Mouse (Mus musculus) cerebellum, adult 18-20 months (tissue): ENCODE results near the gene Slc6a21.

Experiments
- DNase-seq, 2 experiments: peaks; one replicate each; pipeline ENCODE4 v3.0.0; 2021

The Slc6a21 gene

DNA sequence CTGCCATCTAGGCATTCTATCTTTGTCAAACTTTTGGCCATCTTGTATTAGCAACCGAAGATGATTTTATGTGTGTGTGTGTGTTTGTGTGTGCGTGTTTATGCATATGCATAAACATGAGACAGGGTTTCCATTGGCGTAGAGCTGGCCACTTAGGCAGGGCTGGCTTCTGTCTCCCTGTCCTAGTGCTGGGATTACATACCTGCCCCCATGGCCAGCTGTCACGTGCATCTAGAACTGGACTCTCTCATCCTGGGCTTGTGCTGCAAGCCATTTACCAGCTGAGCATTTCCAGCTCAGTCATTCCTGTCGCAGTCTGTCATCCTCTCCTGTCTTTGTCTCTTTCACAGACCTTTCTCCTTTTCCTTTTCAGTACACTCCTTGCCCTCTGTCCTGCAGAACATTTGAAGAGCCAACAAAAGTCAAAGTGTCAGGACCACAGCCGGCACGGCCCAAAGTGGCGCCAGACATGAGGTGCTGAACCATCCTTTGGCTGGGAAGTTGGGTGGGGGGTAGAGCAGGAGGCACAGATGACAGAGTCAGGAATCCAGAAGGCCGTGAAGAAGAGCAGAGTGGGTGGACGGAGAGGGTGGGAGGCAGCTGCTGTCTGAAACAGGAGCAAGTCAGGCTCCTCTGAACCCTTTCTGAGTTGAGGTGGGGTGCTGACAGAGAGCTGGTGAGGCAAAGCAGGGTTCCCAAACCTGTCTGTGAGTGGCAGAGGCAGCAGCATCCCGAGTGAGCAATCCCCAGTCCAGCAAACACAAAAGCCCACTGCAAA, 20.1 kb upstream of the Slc6a21 start:
- no peak for DNase-seq

DNA sequence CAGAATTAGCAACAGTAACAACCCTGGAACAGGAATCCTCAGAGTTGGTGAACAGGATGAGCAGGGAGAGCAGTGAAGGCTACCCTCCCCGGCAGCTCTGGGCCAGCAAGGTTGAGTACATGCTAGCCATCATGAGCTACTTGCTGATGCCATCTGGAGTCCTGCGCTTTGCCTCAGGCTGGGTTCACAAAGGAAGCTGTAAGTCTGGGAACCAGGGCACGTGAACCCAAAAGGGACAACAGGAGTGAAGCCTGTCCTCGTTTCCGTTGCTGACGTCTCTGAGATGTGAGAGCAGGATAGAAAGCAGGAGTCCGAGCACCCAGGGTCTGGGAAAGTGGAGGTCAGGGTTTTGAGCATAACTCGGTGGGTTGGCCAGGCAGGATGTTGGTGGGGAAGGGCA, 18.0 kb upstream of the Slc6a21 start:
- DNase-seq, result no peak

DNA sequence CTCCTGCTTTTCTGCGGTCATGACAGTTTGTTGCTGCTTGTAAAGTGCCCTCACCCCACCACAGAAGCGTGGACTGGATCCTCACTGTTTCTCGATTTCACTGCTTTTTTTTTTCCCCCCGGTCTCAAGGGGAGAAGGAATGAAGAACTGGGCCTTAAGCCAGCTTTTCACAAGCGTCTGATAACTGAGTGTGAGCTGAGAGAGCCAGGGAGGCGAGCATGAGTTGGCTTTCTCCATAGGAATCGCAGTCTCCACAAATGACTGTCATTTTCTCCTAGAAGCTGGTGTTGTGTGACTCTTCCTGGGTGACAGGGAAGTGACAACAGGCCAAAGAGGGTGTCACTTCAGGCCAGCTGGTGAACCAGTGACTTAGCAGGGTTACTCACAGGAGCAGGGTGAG, 15.0 kb upstream of the Slc6a21 start:
- DNase-seq, result no peak

DNA sequence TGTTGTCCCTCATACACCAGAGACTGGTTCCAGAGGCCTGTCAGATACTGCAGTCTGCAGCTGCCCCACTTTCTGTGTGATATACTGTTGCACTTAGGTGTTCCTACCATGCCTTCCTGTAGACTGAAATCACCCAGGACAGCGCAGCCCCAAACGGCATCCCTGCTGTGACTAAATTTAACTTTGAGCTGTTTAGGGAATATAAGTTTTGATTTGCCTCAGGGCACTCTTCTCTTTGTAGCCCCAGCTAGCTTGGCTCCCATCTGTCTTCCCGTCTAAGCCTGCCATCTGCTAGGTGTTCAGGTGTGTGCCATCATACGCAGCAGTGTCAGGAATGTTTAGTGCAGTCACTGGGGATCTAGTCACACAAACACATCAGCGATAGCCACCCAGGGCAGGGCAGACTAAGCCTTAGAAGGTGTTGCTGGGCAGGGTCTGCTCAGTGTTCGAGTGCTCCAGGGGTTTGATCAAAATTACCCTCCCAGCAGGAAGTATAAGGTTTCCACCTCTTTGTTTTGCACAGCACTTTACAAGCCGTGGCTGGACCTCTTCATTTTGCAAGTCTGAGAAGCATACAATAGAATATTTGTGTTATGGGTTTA, 14.2 kb upstream of the Slc6a21 start:
- DNase-seq, result no peak

DNA sequence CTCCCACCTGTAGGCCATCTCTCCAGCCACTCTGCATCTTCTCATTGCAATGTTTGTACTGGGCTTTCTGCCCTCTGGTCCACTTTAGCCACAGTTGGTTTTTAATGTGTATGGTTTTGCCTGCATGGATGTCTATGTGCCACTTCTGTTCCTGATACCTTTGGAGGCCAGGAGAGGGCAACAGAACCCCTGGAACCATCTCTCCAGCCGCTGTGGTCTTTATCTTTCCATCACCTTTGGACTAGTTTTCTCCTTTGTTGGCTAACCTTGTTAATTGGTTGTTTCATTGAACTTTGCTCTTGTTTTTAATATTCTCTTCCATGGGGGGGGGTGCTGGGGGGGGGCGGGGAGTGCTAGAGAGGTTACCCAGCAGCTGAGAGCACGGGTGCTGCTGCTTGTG, 13.0 kb upstream of the Slc6a21 start:
- no peak for DNase-seq

DNA sequence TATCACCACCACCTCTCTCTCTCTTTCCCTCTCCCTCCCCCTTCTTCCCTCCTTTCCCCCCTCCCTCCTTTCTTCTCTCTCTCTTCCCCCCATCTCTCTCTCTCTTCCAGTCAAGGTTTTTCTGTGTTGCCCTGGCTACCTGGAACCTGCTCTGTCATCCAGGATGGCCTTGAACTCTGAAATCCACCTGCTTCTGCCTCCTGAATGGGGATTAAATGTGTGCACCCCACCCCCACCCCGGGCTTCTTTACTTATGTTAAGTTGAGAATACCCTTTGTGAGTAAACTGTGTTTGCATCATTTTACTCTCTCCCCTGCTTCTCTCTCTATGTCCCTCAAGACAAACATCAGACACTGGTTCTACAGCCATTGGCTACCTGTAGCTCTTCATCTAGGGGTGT, 11.8 kb upstream of the Slc6a21 start:
- no peak for DNase-seq

DNA sequence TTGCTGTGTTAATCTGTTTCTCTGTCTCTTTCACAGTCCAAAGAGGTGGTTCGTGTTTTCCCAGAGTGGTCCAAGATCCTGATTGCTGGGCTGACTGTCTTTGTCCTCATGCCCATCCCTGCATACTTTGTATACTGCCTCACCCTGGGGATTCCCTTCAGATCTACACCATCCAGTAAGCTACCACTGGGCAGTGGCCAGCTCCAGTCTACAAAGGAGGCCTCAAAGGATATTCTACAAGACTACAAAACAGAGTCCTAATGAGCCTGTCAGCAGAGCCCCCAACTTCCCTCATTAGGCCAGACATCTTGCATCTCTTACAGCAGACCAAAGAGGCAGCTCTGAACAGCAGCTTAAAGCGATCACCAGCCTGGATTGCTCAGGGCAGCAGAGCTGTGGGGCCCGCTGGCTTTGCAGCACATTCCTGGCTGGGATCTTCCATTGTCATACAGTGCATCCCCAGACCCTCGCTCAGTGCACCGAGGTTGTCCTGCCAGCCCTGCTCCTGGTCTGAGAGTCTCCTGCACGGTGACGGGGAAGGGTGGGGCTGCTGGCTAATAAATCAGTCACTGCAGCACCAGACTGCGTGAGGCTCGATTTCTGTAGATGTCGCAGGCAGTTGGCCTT, 4.4 kb upstream of the Slc6a21 start:
- DNase-seq, result no peak

DNA sequence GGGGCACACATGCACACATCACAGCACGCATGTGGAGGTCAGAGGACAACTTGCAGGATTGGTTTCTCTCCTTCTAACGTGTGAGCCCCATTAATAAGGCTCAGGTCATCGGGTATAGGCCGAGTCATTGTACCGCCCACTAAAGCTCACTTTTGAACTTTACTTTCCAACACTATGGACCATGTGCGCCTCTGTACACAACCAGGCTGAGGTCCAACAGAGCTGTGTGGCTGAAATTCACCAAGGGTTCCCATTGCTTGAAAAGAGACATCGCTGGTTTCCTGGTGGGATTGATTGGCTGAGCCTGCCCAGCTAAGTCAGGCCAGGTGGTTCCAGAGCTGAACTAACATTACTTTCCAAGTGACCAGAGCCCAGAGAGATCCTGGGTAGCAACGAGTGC, 3.6 kb upstream of the Slc6a21 start:
- DNase-seq, result no peak

DNA sequence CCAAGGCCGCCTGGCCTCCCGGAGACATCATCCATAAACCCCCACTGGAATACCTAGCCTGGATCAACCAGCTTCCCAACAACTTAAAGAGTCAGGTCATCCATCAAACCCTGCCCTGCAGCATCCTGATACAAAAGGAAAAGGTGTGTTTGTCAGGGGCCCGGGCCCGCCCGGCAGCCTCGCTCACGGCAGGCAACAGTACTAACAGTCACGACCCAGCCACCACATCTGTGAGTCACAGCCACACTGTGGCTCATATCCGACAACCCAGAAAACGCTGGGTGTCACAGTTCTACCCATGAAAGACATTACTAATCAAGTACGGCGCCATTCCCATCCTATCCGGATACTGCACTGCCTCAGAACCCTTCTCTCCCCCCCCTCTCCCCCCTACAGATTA, 9.2 kb downstream of the Slc6a21 start:
- DNase-seq, result no peak

DNA sequence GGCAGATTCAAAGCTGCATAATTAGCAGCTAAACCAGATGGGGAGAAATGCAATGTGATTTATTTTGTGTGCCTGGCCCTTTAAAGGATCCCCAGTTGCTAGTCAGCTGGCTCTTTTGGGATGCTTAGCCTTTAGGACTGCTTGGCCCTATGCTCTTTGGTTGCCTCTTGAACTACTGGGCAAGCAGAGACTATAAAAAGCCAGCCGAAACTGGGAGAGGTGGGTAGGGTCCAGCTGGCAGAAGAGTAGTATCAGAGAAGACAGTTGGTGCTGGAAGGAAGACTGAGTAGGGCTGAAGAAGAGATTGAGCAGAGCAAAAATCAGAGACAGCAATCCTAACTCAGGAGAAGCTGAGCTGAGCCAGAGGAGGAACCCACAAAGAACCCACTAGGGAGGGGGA, 19.3 kb downstream of the Slc6a21 start:
- DNase-seq, result no peak

DNA sequence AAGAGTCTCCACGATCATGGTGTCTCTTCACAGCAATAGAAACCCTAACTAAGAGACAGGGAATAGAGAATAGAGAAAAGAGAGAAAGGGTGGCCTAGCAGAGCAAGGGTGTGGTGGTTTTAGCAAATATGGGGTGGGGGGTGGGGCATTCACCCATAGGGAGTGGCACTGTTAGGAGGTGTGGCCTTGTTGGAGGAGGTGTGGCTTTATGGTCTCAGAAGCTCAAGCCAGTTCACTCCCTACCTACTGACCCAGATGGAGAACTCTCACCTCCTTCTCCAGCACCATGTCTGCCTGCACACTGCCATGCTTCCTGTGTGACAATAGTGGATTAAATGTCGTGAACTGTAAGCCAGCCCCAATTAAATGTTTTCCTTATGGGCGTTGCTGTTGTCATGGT, 20.2 kb downstream of the Slc6a21 start:
- no peak for DNase-seq

DNA sequence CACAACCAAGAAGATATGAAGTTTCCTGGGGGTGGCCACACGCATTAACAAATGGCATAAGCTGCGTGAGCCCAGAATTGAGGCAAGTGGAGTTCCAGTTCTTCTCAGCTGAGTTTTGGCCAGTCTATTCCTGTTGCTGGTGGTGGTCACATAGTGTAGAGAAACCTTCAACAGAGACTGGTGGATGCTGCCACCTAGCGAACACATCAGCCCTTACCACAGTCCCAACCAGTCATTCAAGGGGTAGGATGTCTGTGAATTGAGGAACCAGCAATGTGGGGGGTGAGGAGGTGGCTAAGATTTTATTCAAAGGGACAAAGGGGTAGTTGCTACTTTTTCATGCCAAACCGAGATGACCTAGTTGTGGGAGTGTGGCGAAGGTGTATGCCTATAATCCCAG, 22.4 kb downstream of the Slc6a21 start:
- DNase-seq, result peak; percentile 50 to 52

DNA sequence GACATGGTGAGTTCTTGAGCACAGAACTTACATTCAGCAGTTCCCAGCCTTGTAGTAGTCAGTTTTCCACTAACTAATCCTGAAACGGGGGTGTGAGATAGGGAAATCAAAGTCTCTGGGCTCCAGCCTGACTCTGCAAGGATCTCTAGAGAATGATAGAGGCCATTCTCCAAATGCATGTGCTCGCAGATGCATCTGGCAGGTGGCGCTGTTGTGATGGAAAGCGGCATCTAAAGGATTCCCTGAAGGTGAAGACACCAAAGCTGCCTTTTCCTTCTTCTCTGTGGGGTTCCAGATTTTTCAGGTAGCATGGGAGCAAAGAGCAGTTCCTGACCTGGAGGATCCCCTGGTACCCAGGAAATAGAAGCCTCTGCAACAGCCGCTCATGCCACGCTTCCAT, 23.0 kb downstream of the Slc6a21 start:
- peak; percentile 81 to 86 for DNase-seq

DNA sequence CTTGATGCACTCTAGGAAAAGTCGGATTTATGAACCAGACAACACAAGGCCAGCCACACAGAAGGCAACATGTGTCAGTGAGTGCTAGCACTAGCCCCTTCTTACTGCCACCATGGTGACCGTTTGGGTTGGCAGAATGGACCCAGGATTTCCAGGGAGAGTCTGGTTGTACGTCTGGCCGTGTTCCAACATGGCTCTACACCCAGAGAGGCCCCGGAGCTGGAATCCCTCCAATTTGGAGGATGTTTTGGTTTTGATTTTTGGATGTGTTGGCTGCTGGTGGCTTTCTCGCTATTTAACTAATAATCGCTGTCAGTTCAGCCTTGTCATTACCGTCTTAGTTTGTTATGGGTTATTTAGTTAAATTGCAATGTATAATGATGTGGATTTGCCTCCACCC, 25.3 kb downstream of the Slc6a21 start:
- DNase-seq, result no peak

DNA sequence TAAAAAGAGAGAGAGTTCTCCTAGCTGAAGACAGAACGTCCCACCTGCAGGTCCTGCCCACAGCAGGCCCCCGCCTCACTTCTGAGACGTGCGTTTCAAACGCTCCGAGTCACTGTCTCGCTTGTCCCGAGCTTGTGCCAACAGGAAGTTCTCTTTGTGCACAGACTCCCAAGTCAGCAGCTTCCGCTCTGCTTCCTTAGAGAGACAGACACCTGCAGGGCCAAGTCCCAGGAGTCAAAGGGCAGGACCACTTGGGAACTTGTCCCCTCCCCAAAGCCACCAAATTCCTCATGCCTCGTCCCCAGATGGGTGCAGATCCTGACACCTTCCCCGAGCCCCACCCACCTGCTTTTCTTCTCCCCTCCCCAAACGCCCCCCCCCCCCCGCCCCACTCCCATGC, 27.6 kb downstream of the Slc6a21 start:
- no peak for DNase-seq

DNA sequence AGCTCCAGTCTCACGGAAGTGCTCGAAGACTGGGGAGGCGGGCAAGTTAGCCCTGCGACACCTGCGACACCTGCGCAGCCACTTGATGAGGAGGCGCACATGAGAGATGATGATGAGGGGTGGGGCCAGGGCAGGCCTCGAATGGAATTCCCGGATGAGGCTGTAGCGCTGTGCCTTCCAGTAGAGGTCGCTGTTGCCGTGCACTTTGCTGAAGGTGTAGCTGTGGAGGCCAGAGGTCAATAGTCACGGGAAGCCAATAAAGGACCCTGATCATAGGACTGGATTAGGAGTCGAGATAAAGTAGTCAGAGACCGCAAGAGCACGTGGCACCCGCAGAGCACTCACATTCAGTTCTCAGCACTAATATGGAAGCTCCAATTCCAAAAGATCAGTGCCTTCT, 28.0 kb downstream of the Slc6a21 start:
- DNase-seq, result peak; percentile 85 to 88

DNA sequence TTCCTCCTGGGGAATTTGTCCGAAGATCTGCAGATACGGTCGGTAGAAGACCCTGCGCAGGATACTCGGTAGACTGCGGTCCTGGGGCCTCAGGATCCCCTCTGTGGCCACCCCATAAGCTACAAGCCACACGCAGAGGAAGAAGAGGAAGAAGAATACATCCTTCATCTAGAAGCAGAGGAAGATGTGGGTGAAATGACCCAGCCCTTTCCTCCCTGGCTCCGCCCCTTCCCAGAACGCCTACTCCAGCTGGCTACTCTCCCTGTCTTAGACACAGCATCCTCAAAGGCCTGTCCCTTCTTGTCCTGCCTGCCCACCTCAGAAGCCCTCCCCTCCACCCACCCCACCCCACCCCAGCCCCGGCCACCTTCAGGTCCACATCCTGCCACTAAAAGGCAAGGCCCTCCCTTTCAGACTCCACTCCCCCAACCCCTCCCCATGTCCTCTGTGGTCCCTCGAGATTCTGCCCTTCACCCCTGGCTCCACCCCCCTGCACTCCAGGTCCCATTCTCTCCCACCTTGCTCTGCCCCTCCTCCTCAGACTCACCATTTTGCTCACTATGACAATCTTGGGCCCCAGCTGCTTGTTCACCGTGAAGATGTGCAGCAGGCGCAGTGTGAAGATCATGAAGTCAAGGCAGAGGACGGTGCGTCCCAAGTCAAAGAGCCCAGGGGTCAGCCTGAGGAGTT, 31.4 kb downstream of the Slc6a21 start:
- no peak for DNase-seq

DNA sequence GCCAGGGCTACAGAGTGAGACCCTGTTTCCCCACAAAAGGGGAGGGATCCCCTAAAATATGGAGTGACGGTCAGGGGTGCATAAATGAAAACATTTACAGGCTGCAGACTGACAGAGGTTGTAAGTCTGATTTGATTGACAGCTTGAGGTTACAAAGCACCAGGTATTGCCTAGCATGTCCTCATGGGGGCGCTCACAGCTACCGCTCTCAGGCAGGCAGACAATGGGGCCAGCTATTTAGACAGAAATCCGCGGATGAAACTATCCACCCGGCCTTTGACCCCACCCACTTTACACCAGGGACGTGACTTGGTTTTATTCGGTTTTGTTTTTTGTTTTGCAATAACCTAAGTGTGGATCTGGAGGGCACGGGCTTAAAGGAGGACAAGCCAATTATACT, 32.1 kb downstream of the Slc6a21 start:
- DNase-seq, result peak; percentile 60 to 66

DNA sequence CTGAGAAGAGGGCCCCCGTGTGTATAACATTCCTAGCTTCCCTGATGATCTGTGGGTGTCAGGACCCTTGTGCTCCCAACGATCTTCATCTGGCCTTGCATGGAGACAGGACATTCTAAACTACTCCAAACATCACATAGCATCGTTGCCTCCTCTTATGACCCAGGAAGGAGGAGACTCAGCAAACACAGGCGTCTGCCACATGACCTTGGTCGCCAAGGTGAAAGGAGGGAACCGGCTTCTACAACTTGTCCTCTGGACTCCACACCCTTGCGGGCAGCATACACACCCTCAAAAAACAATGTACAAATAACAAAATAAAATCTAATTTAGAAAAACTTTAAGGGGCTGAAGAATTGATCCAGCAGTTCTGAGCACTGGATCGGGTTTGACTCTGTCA, 34.7 kb downstream of the Slc6a21 start:
- no peak for DNase-seq

DNA sequence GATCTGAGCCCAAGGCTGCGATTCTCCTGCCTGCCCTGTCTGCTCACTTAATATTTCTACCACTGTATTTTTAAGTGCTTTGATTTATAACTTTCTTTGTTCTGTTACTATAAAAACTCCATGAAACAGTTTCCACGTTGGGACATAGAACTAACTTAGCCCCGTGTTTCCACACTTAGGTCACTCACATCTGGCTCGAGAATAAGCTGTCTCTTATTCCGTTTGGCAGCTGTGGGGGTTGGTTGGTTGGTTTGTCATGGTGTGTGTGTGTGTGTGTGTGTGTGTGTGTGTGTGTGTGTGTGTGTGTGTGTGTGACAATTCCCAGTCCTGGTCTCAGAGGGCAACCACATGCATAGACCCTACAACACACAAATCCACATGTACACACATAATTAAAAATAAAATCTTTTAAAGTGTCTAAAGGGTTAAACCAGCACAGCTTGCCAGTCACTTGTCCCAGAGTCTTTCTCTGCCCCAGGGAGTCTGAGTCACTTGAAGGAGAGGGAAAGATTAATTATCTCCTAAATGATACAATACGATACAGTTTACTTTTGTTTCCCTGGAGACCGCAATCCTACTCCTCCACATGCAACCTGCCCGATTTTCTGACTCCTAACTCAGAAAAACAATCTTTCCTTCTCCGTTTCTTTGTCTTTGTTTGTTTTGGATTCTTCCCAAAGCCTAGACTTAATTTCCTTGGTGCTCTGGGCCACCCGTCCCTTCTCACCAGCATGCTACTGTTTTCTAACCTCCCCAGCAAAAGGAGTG, 35.6 kb downstream of the Slc6a21 start:
- DNase-seq, result no peak

DNA sequence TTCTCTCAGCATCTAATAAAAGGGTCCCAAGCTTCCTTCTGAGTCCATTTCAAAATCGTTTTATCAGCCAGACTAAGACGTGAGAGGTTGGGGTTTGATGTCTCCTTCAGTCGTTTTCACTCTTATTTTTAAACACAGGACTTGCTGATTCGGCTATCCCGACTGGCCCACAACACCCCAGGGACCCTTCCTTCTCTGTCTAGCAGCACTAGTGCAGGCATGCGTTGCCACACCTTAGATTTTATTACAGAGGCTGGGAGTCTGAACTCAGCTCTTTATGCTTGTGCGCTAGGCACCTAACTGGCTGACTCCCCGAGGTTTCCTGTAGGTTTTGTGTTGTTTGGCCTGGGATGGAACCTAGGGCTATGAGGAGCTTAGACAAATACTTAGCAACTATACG, 36.2 kb downstream of the Slc6a21 start:
- no peak for DNase-seq

DNA sequence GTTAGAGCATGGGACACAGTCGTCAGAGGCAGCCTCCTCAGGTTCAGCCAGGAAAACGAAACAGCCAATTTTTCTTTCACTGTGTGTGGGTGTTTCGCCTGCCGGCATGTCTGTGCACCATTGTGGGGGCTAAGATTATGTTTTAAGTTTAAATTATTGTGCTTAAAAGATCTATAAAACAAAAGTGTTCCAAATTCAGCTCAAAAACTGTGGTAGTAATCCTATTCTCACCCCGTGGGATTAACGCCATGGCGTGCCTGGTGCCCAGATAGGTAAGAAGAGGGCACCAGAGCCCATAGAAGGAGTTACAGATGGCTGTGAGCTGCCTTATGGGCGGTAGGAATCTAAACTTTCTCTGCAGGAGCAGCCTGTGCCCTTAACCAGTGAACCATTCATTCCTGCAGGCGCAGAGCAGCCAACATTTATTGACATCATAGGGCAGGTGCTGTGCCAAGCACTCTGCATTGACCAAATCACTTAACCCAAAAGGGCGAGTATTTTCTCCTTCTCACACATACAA, 37.9 kb downstream of the Slc6a21 start:
- DNase-seq, result no peak

DNA sequence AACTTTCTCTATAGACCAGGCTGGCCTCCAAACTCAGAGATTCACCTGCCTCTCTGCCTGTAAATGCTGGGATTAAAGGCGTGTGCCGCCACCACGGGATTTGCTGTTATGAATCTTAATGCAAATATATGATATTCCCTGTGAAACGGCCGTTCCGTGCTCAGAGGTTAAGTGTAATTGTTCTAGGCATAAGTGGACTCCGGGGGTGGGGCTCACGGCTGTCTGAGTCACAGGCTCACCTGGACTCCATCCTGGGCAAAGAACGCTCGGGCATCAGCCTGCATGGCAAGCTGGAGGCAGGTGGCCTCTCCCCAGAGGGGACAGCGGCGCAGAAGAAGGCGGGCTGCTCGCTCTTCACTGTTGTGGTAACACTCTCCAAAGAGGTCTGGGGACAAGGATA, 39.2 kb downstream of the Slc6a21 start:
- no peak for DNase-seq
